Mouse (Mus musculus): ENCODE measurements around the gene Epm2aip1.

Epm2aip1 gene

DNA sequence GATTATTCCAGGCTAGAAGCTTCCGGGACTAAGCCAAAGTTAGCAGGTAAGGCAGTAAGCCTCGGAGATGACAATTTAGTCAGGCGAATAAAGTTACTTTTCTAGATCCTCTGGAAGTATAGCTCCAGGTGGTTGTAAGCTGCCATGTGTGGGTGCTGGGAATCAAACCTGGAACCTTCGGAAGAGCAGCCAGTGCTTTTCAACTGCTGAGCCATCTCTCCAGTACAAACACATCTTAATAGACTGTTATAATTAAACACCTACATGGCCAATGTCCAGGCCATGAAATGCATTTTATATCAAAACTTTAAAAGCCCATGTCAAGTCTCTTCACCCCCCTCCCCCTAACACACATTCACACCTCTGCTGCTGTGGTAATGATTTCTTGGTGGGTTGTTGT lies 16.2 kb downstream of the Epm2aip1 start:
- DNase-seq (ENCODE audit: low spot score in 2 of 2) = no peak

- no peak for DNase-seq (ENCODE audit: low spot score in 2 of 2)
Observed at GRCm38 (mm10) chr9:111289294-111289831, 17.6 kb downstream of the Epm2aip1 start.

GRCm38 (mm10) chr9:111289832-111290339 lies 18.2 kb downstream of the Epm2aip1 start:
- peak; percentile 97 to 99 for DNase-seq (ENCODE audit: low spot score in 2 of 2)

DNA sequence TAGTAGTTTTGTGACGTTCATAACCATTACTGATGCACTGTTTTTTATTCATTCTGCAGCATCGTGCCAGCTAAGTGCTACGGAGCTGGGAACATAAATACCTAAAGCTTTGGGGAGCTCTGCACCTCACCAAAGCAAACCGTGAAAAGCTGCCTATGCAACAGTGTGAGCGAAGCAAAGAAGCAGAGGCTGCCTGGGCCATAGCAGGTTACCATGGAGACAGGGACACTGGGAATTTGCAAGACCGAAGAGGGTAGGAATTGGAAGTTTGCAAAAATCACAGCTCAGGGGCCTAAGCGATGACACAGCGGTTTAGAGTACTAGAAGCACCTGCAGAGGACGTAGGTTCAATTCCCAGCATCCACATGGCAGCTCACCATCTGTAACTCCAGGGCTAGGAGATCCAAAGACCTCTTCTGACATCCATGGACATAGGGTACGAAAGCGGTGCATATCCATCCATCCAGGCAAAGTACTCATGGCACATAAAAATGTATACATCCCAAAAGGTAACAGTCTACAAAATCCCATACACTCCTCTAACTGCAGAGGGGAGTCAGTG lies 18.9 kb downstream of the Epm2aip1 start:
- DNase-seq (ENCODE audit: low spot score in 2 of 2) = no peak

- DNase-seq (ENCODE audit: low spot score in 2 of 2) = no peak
Observed at GRCm38 (mm10) chr9:111293234-111293633, 21.5 kb downstream of the Epm2aip1 start.

GRCm38 (mm10) chr9:111294911-111295310 lies 23.2 kb downstream of the Epm2aip1 start:
- DNase-seq (ENCODE audit: low spot score in 2 of 2) = no peak

GRCm38 (mm10) chr9:111295323-111295722 lies 23.6 kb downstream of the Epm2aip1 start:
- DNase-seq (ENCODE audit: low spot score in 2 of 2) = no peak

DNA sequence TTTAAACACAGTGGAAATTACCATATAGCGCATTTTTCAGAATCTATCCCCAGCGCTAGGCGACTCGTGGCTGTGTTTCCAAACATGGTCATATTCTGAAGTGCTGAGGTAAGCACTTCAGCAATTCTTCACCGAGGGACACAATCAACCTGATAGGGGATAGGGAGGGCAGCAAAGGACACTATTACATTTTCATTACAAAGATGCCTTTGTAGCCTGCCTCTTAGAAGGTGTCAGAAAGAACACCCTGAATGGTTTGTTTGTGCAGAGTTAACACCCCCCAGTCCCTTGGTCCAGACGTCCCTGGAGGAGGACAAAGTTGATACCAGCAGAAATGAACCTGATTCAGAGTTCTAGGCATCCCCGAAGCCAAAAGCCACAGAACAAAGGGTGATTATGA lies 24.7 kb downstream of the Epm2aip1 start:
- DNase-seq (ENCODE audit: low spot score in 2 of 2) = no peak

DNA sequence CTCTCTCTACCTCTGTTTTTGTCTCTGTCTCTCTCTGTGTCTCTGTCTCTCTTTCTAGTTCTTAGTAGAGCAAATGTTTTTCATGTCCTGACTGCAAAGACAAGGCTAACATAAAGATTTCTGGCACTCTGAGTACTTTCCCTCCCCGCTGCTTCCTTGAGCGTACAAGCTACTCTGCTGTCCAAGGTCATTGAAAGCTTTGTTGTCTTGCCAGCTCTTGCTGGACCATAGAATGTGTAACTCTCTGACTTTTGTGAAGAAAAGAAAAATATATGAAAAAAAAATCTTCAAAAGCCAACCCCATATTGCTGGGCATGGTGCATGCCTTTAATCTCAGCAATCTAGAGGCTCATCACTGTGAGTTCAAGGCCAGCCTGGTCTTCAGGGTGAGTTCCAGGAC lies 26.9 kb downstream of the Epm2aip1 start:
- no peak for DNase-seq (ENCODE audit: low spot score in 2 of 2)

DNA sequence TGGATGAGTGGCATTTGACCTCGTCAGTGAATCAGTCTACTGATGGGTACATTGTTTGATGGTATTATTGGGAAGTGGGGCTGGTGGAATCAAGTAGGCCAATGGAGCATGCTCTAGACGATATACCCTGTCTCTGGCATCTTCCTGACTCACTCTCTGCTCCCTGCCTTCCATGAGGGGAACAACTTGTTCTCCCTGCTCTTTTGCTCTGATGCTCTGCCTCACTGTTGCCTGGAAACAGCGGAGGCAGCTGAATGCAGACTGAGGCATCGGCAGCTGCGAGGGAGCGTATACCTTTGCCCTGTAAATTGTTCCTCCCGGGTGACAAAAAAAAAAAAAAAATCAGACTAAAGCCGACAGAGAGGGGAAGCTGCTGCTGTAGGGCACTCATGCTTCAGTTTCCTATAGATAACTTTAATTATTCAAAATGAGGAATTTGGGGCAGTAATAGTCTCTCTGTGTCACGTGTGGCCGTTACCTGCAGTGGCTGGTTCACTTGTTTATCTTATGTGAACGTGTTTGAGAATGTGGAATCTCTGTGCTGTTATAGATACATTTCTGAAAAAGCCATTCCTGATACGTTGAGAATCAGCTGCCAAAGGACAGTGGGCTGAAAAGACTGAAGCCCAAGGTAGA lies 30.6 kb downstream of the Epm2aip1 start:
- DNase-seq (ENCODE audit: low spot score in 2 of 2) = no peak

GRCm38 (mm10) chr9:111304036-111304435 lies 32.3 kb downstream of the Epm2aip1 start:
- DNase-seq (ENCODE audit: low spot score in 2 of 2) = no peak

- DNase-seq (ENCODE audit: low spot score in 2 of 2) = no peak
Observed at GRCm38 (mm10) chr9:111306142-111306541, 34.4 kb downstream of the Epm2aip1 start.

- DNase-seq (ENCODE audit: low spot score in 2 of 2) = peak in 1 of 2 experiments; percentile 34
Observed at GRCm38 (mm10) chr9:111311031-111311842, 39.5 kb downstream of the Epm2aip1 start, which contains the start of gene Trank1. TSS of gene Trank1 (plus strand) at chr9:111311739.

GRCm38 (mm10) chr9:111311843-111312441 lies 40.2 kb downstream of the Epm2aip1 start:
- DNase-seq (ENCODE audit: low spot score in 2 of 2) = no peak

- no peak for DNase-seq (ENCODE audit: low spot score in 2 of 2)
Observed at GRCm38 (mm10) chr9:111312442-111313141, 40.9 kb downstream of the Epm2aip1 start.

DNA sequence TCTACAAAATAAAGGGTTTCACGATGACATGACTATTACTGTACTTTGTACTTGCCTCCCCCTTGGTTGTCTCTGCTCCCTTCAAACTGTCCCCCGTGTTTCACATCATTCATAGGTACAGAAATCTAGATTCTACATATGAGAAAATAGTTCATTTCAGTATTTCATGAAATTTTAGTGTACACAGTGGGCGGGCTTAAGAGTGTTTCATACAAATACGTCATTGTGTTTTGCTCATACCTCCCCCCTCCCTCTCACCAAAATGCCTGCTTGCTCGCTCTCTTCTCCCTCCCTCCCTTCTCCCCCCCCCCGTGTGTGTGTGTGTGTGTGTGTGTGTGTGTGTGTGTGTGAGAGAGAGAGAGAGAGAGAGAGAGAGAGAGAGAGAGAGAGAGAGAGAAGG lies 41.6 kb downstream of the Epm2aip1 start:
- no peak for DNase-seq (ENCODE audit: low spot score in 2 of 2)

DNA sequence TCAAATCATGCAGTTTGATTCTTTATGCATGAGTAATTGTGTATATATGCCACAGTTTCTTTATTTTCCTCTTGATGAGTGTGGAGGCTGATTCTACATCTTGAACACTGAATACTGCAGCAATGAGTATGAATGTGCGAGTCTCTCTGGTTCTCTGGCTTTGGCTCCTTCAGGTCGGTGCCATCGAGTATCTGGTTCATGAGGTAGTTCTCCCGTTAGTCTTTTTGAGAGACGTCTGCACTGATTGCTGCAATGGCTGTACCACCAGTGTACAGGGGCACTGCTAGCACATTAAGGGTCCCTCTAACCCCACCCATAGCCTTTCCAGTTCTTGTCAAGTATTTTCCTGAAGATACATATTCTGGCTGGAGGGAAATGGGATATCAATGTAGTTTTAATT lies 42.1 kb downstream of the Epm2aip1 start:
- no peak for DNase-seq (ENCODE audit: low spot score in 2 of 2)

GRCm38 (mm10) chr9:111314219-111314618 lies 42.5 kb downstream of the Epm2aip1 start:
- DNase-seq (ENCODE audit: low spot score in 2 of 2) = peak; percentile 70 to 71

- DNase-seq (ENCODE audit: low spot score in 2 of 2) = no peak
Observed at GRCm38 (mm10) chr9:111320912-111321311, 49.2 kb downstream of the Epm2aip1 start.

DNA sequence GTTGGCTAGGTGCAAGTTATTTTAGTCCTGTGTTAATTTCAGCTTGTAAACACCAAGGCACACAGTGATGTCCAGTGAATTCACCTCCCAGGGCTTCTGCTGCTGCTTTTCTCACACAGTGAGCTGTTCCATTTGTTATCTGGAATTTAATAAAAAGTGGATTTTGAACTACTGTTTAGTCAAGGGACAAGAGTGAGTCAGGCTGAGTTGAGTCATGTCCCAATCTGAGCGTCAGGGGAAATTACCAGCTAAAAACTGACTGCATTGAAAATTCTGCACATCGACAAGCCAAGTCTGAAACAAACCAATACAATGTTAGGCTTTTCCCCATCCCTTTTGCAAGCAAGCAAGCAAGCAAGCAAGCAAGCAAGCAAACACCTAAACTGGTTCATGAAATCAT lies 53.2 kb downstream of the Epm2aip1 start:
- DNase-seq (ENCODE audit: low spot score in 2 of 2) = no peak
